Mouse (Mus musculus): Measurements from ENCODE around the gene Setd5. TPM values are rescaled to one million over a fixed set of nuclear protein-coding genes. Genes with fewer than 3 reads are reported as not detected.

The Setd5 gene
- polyA plus RNA-seq, 1 experiment: 21.3 TPM

- Histone ChIP-seq H3K27me3 (ENCODE audit: control insufficient read depth, insufficient read depth, low read length) (no peaks in the 10 kb centered on the region), H3K4me3 (ENCODE audit: control insufficient read depth, low read depth, low read length) (no peak overlapping the region), H3K4me1 (ENCODE audit: control insufficient read depth, insufficient read depth, low read length) (no peaks in the 10 kb centered on the region), H3K27ac (ENCODE audit: control insufficient read depth, insufficient read depth, low read depth, low read length) (no peak overlapping the region), H3K36me3 (ENCODE audit: control insufficient read depth, insufficient read depth, low read length) (peaks cover 3% of the 10 kb centered on the region)
- no peak for TF ChIP-seq CTCF (IDR thresholded peaks at IDR 0.05; ENCODE audit: control insufficient read depth, insufficient read depth, insufficient replicate concordance, low read depth, low read length)
- no peak for TF ChIP-seq POLR2A (IDR thresholded peaks at IDR 0.05; ENCODE audit: control insufficient read depth, low read depth, low read length)
Observed at GRCm38 (mm10) chr6:113060892-113061563, 16.1 kb upstream of the Setd5 start.

DNA sequence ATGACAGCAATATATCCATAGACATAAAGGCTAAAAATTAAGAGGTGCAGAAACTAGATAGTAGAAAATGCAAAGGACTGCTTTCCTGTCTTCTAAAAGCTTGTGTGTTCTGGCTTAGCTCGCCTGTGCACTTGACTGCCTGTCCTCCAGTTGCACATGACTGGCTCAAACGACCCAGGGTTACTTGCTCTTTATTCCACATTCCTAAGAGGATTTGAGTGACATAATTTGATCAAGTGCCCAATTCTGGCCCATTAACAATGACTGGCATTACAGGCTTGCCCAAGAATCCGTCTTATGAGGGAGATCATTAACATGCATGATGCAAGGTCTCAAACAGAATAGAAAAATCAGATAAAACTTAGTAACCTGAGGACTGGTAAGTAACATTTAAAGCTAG, 14.9 kb upstream of the Setd5 start:
- no peaks in the 10 kb centered on the region for H3K27me3 ChIP-seq (ENCODE audit: control insufficient read depth, insufficient read depth, low read length)
- no peak for TF ChIP-seq POLR2A (IDR thresholded peaks at IDR 0.05; ENCODE audit: control insufficient read depth, low read depth, low read length)
- TF ChIP-seq CTCF (IDR thresholded peaks at IDR 0.05; ENCODE audit: control insufficient read depth, insufficient read depth, insufficient replicate concordance, low read depth, low read length): no peak

DNA sequence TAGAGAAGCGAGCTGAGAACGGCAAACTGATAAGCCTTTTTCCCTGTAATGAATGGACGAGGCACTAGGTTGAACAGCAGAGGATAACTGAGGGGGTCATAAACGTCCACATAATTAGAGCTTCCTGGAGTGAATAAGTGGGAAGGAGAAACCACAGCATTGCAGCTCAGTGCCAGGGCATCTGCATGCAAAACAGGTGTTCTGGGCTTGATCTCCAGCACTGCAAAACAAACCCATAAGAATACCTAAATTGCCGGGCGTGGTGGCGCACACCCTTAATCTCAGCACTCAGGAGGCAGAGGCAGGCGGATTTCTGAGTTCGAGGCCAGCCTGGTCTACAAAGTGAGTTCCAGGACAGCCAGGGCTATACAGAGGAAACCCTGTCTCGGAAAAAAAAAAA, 13.8 kb upstream of the Setd5 start:
- H3K4me1 ChIP-seq (ENCODE audit: control insufficient read depth, insufficient read depth, low read length): no peaks in the 10 kb centered on the region
- peak overlapping the region; percentile 13; the same call in 1 of the 2 replicates for H3K4me3 ChIP-seq (ENCODE audit: control insufficient read depth, low read depth, low read length)
- H3K27ac ChIP-seq (ENCODE audit: control insufficient read depth, insufficient read depth, low read depth, low read length): no peak overlapping the region
- H3K36me3 ChIP-seq (ENCODE audit: control insufficient read depth, insufficient read depth, low read length): peaks cover 3% of the 10 kb centered on the region
- TF ChIP-seq CTCF (IDR thresholded peaks at IDR 0.05; ENCODE audit: control insufficient read depth, insufficient read depth, insufficient replicate concordance, low read depth, low read length) (no peak), POLR2A (IDR thresholded peaks at IDR 0.05; ENCODE audit: control insufficient read depth, low read depth, low read length) (no peak)
- no peaks in the 10 kb centered on the region for H3K27me3 ChIP-seq (ENCODE audit: control insufficient read depth, insufficient read depth, low read length)

More for the DNA sequence above, 14.9 kb upstream of the Setd5 start:
- H3K4me3 ChIP-seq (ENCODE audit: control insufficient read depth, low read depth, low read length): no peak overlapping the region
- no peak overlapping the region for H3K27ac ChIP-seq (ENCODE audit: control insufficient read depth, insufficient read depth, low read depth, low read length)
- no peaks in the 10 kb centered on the region for H3K4me1 ChIP-seq (ENCODE audit: control insufficient read depth, insufficient read depth, low read length)
- H3K36me3 ChIP-seq (ENCODE audit: control insufficient read depth, insufficient read depth, low read length): peaks cover 3% of the 10 kb centered on the region

- H3K4me1 ChIP-seq (ENCODE audit: control insufficient read depth, insufficient read depth, low read length): no peaks in the 10 kb centered on the region
- H3K27ac ChIP-seq (ENCODE audit: control insufficient read depth, insufficient read depth, low read depth, low read length): peak overlapping the region; percentile 67; the same call in 1 of the 2 replicates
- no peaks in the 10 kb centered on the region for H3K27me3 ChIP-seq (ENCODE audit: control insufficient read depth, insufficient read depth, low read length)
- peak overlapping the region; percentile 24; the same call in 1 of the 2 replicates for H3K4me3 ChIP-seq (ENCODE audit: control insufficient read depth, low read depth, low read length)
- peaks cover 5% of the 10 kb centered on the region for H3K36me3 ChIP-seq (ENCODE audit: control insufficient read depth, insufficient read depth, low read length)
- no peak for TF ChIP-seq CTCF (IDR thresholded peaks at IDR 0.05; ENCODE audit: control insufficient read depth, insufficient read depth, insufficient replicate concordance, low read depth, low read length)
- no peak for TF ChIP-seq POLR2A (IDR thresholded peaks at IDR 0.05; ENCODE audit: control insufficient read depth, low read depth, low read length)
Observed at GRCm38 (mm10) chr6:113065186-113065585, 12.0 kb upstream of the Setd5 start.

DNA sequence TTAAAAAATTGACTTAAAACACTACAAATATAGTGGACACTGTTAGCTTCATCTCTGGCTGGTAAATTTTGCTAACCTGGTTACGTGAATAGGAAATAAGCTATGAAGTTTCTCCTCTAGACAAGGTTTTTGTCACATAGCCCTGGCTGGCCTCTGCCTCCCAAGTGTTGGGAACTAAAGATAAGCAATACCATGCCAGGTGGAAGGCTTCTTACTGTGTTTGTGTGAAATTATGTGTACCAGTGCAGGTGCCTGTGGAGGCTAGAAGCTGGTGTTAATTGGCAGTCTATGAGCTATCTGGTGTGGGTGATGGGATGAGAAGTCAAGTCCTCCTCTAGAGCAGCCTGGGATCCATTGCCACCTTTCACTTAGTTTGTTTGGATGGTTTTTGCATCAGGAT, 8.0 kb upstream of the Setd5 start:
- Histone ChIP-seq H3K36me3 (ENCODE audit: control insufficient read depth, insufficient read depth, low read length) (peaks cover 2% of the 10 kb centered on the region), H3K4me1 (ENCODE audit: control insufficient read depth, insufficient read depth, low read length) (no peaks in the 10 kb centered on the region), H3K27me3 (ENCODE audit: control insufficient read depth, insufficient read depth, low read length) (no peaks in the 10 kb centered on the region), H3K27ac (ENCODE audit: control insufficient read depth, insufficient read depth, low read depth, low read length) (no peak overlapping the region), H3K4me3 (ENCODE audit: control insufficient read depth, low read depth, low read length) (no peak overlapping the region)
- no peak for TF ChIP-seq POLR2A (IDR thresholded peaks at IDR 0.05; ENCODE audit: control insufficient read depth, low read depth, low read length)
- no peak for TF ChIP-seq CTCF (IDR thresholded peaks at IDR 0.05; ENCODE audit: control insufficient read depth, insufficient read depth, insufficient replicate concordance, low read depth, low read length)

DNA sequence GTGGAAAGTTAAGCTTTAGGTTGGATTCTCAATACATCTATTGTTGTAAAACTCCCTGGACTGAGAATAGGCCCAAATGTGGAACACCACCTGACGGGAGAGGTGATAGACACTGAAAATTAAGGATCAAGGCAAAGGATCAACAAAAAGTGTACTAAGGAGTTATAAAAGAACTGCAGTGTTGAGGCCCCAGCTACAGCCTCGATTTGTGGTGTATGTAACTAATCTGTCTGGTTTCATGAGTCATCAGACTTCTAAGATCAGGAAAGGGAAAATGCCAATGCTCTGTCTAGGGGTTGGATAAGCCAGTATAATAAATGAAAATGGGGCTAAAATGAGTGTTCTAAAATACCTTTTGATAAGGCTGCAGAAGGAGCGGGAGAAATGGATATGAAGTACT, 1.9 kb upstream of the Setd5 start:
- H3K4me1 ChIP-seq (ENCODE audit: control insufficient read depth, insufficient read depth, low read length): no peaks in the 10 kb centered on the region
- TF ChIP-seq CTCF (IDR thresholded peaks at IDR 0.05; ENCODE audit: control insufficient read depth, insufficient read depth, insufficient replicate concordance, low read depth, low read length) (no peak), POLR2A (IDR thresholded peaks at IDR 0.05; ENCODE audit: control insufficient read depth, low read depth, low read length) (no peak)
- H3K27me3 ChIP-seq (ENCODE audit: control insufficient read depth, insufficient read depth, low read length): no peaks in the 10 kb centered on the region
- peak overlapping the region; percentile 48; the same call in 1 of the 2 replicates for H3K4me3 ChIP-seq (ENCODE audit: control insufficient read depth, low read depth, low read length)
- H3K36me3 ChIP-seq (ENCODE audit: control insufficient read depth, insufficient read depth, low read length): no peaks in the 10 kb centered on the region
- peak overlapping the region; percentile 10; the same call in 1 of the 2 replicates for H3K27ac ChIP-seq (ENCODE audit: control insufficient read depth, insufficient read depth, low read depth, low read length)

DNA sequence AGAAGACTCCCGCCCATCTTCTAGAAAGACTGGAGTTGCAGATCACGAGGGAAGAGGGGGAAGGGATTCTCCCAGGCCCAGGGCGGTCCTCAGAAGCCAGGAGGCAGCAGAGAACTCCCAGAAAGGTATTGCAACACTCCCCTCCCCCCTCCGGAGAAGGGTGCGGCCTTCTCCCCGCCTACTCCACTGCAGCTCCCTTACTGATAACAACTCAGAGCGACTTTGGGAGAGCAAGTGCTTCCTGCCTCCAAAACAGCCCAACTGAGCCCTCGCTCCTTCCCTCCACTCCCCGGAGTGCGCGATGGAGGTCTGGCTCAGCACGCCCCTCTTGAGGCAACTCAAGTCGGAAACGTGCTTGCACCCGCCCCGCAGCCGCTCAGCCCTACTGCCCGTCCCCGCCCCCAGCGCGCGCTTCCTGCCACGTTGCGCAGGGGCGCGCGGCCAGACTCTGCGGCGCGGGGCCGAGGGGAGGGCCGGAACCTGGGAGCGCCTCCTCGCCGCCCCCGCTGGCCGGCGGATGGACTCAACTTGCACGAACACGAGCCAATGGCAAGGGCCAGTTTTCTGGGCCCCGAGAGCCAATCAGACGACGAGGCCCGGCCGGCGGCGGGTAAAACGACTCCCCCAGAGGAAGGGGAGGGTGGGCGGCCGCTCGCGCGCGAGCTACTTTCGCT, 1.0 kb upstream of the Setd5 start:
- peak overlapping the region; percentile 96 for H3K27ac ChIP-seq (ENCODE audit: control insufficient read depth, insufficient read depth, low read depth, low read length)
- TF ChIP-seq POLR2A (IDR thresholded peaks at IDR 0.05; ENCODE audit: control insufficient read depth, low read depth, low read length) (peak; percentile 49), CTCF (IDR thresholded peaks at IDR 0.05; ENCODE audit: control insufficient read depth, insufficient read depth, insufficient replicate concordance, low read depth, low read length) (no peak; the same call in 1 of the 2 replicates)
- peak overlapping the region; percentile 93 for H3K4me3 ChIP-seq (ENCODE audit: control insufficient read depth, low read depth, low read length)
- H3K36me3 ChIP-seq (ENCODE audit: control insufficient read depth, insufficient read depth, low read length): no peaks in the 10 kb centered on the region
- H3K27me3 ChIP-seq (ENCODE audit: control insufficient read depth, insufficient read depth, low read length): no peaks in the 10 kb centered on the region
- H3K4me1 ChIP-seq (ENCODE audit: control insufficient read depth, insufficient read depth, low read length): no peaks in the 10 kb centered on the region

Data from testis, adult 2 months (tissue).